Mouse (Mus musculus) midbrain, embryonic 13.5 days (tissue): ENCODE results near the gene Dennd4b. TPM values are rescaled to one million over a fixed set of nuclear protein-coding genes. Genes with fewer than 3 reads are reported as not detected.
"Not testable (repeated sequence)": the region's sequence is repeated elsewhere in the genome, so short reads cannot be mapped to it uniquely, and the experiment has no call there.

Source experiments
- ATAC-seq: fragments of 200-750 bp; cut with Nextera tagmentation; 2 replicates; pipeline ENCODE4 v1.8.0; 2017; ENCODE audit warnings: mild to moderate bottlenecking, moderate TSS enrichment, moderate library complexity
- H3K27ac ChIP-seq: fragments of 300-500 bp; sonication (generic); 2 replicates; pipeline ENCODE4 v1.5.1; 2015; ENCODE audit warnings: inconsistent platforms, mild to moderate bottlenecking, moderate library complexity
- H3K27me3 ChIP-seq: fragments of 300-500 bp; sonication (generic); 2 replicates; pipeline ENCODE4 v1.6.1; 2015; ENCODE audit warnings: mild to moderate bottlenecking, inconsistent platforms
- H3K36me3 ChIP-seq: fragments of 300-500 bp; sonication (generic); 2 replicates; pipeline ENCODE4 v1.6.1; 2015; ENCODE audit warnings: mild to moderate bottlenecking, inconsistent platforms
- H3K4me1 ChIP-seq: fragments of 300-500 bp; sonication (generic); replicated peaks from 2 replicates; pipeline ENCODE4 v1.6.1; 2015; ENCODE audit warnings: inconsistent platforms
- H3K4me2 ChIP-seq: fragments of 300-500 bp; sonication (generic); replicated peaks from 2 replicates; pipeline ENCODE4 v1.6.1; 2015; ENCODE audit warnings: moderate library complexity, mild to moderate bottlenecking, inconsistent platforms
- H3K4me3 ChIP-seq: fragments of 300-500 bp; sonication (generic); replicated peaks from 2 replicates; pipeline ENCODE4 v1.5.1; 2015; ENCODE audit warnings: mild to moderate bottlenecking, inconsistent platforms
- H3K9ac ChIP-seq: fragments of 300-500 bp; sonication (generic); replicated peaks from 2 replicates; pipeline ENCODE4 v1.6.1; 2015; ENCODE audit warnings: mild to moderate bottlenecking, inconsistent platforms
- H3K9me3 ChIP-seq: fragments of 300-500 bp; sonication (generic); 2 replicates; pipeline ENCODE4 v1.6.1; 2016; ENCODE audit warnings: mild to moderate bottlenecking, inconsistent platforms
- WGBS: fragments of 180-500 bp; shearing (Covaris S2); methylation state at CpG from one replicate; pipeline ENCODE4 v1.1.7; 2015; 5-methylcytosine and 5-hydroxymethylcytosine counted together
- polyA plus RNA-seq: library from polyadenylated mRNA; unstranded; fragments of >200 nt; fragmentation: Nextera tagmentation; extraction: Ambion mirVana; gene quantifications from 2 replicates; pipeline ENCODE4 v1.2.1, GENCODE M21; 2015

Gene Dennd4b
- polyA plus RNA-seq, 1 experiment from 2014 or later = 6.6 TPM

DNA sequence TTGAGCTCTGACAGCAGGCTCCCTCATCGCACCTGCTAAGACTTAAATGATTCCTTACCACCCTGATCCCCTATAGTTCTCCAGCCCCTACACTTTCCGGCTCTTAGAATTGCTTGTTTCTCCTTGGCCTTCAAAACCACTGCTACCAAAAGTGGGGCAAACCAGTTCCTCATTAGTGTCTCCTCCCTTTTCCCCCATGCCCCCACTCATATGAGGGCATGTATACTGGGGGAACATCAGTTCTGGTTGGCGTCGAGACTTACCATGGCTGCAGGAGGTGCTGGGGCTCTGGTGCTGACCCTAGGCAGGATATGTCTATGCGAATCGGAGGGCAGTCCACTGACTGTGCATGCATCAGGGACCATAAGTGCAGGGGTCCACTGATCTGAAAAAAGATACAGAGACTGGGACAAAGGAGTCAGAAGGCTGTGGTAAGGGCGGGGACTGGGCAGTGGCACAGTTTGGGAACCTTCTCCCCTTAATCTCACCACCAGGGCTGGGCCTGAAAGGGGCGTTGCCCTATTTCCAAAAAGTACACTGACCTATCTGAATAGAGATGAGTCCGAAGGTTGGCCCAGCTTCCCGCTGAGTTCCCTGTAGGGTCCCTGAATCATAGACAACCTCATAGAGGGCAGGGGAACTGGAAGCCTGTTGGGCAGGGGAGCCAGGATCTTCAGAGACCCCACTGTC, 23.2 kb upstream of the Dennd4b start:
- Histone ChIP-seq H3K27me3 (no peaks in the 10 kb centered on the region), H3K4me3 (no peak overlapping the region), H3K27ac (no peak overlapping the region), H3K4me1 (peaks cover 16% of the 10 kb centered on the region), H3K9me3 (no peaks in the 10 kb centered on the region), H3K36me3 (peaks cover 3% of the 10 kb centered on the region; the same call in 1 of the 2 replicates), H3K4me2 (no peak overlapping the region), H3K9ac (no peak overlapping the region)
- ATAC-seq = 0 out of 2 replicates have a peak, but pooled peaks have one; percentile 27
- WGBS = 88% methylated on average over 10 of the region's 10 CpGs

DNA sequence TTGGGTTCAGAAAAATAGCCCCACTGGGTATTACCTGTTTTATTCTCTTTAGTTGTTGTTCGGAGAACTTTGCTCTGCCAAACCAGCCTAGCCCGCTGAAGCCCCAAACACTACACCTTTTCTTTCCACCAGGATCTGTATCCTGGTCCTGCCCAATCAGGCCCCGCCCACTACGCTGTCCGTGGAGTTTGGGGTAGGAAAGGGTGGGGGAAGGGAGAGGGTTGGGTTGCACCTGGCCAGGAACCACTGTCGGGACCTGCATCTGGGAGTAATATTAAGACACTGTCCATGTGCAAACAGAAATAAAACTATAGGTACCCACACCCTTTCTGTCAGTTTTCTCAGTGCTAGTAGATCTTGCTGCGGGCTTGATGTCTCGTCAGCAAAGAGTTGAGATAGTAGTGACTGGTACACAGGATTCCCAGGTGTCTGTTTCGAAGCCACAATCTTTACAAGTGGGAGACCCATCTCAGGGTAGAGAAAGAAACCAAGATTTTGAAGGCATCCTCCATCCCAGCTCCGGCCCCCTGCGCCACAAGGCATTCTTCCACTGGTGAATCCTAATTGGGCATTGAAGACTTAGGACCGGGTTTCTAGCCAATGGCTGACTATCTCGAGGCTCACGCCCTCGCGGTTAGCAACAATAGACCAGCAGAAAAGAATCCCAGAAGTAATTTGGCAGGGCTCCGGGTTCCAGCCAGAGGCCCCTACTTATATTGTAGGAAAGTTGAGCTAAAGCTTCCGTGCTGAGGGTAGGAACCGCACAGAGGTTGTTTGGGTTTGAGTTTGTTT, 21.8 kb upstream of the Dennd4b start, which contains the start of gene Creb3l4:
Creb3l4 (minus strand) TSS at position 529 of the 792 bp plus-strand sequence.
- Histone ChIP-seq H3K9me3 (no peaks in the 10 kb centered on the region), H3K27me3 (no peaks in the 10 kb centered on the region), H3K36me3 (no peaks in the 10 kb centered on the region), H3K4me3 (peak within 1 kb of the TSS; percentile 40), H3K4me2 (peak within 1 kb of the TSS; percentile 71), H3K4me1 (peaks cover 19% of the 10 kb centered on the region), H3K27ac (0 out of 2 replicates have a peak within 1 kb of the TSS, but pooled peaks have one; percentile 30), H3K9ac (peak within 1 kb of the TSS; percentile 44)
- ATAC-seq = peak; percentile 61
- WGBS = 2% methylated on average over 19 of the region's 19 CpGs

- H3K4me3 ChIP-seq = no peak overlapping the region
- H3K27ac ChIP-seq = no peak overlapping the region
- H3K36me3 ChIP-seq = no peaks in the 10 kb centered on the region
- 76% methylated on average over 2 of the region's 2 CpGs for WGBS
- H3K4me1 ChIP-seq = peaks cover 32% of the 10 kb centered on the region
- no peaks in the 10 kb centered on the region for H3K9me3 ChIP-seq
- H3K27me3 ChIP-seq = no peaks in the 10 kb centered on the region
- no peak for ATAC-seq
- H3K4me2 ChIP-seq = no peak overlapping the region
- no peak overlapping the region for H3K9ac ChIP-seq
These were observed 19.6 kb upstream of the Dennd4b start for GRCm38 (mm10) chr3:90245406-90245805.

GRCm38 (mm10) chr3:90247630-90247959, 17.4 kb upstream of the Dennd4b start:
- ATAC-seq = no peak; the same call in 1 of the 2 replicates
- peak overlapping the region; percentile 52 for H3K9ac ChIP-seq
- peak overlapping the region; percentile 86 for H3K4me2 ChIP-seq
- H3K4me1 ChIP-seq = peaks cover 31% of the 10 kb centered on the region
- peak overlapping the region; percentile 70 for H3K4me3 ChIP-seq
- no peaks in the 10 kb centered on the region for H3K9me3 ChIP-seq
- 3% methylated on average over 3 of the region's 3 CpGs for WGBS
- H3K36me3 ChIP-seq = peaks cover 14% of the 10 kb centered on the region
- peak overlapping the region; percentile 89 for H3K27ac ChIP-seq
- no peaks in the 10 kb centered on the region for H3K27me3 ChIP-seq

DNA sequence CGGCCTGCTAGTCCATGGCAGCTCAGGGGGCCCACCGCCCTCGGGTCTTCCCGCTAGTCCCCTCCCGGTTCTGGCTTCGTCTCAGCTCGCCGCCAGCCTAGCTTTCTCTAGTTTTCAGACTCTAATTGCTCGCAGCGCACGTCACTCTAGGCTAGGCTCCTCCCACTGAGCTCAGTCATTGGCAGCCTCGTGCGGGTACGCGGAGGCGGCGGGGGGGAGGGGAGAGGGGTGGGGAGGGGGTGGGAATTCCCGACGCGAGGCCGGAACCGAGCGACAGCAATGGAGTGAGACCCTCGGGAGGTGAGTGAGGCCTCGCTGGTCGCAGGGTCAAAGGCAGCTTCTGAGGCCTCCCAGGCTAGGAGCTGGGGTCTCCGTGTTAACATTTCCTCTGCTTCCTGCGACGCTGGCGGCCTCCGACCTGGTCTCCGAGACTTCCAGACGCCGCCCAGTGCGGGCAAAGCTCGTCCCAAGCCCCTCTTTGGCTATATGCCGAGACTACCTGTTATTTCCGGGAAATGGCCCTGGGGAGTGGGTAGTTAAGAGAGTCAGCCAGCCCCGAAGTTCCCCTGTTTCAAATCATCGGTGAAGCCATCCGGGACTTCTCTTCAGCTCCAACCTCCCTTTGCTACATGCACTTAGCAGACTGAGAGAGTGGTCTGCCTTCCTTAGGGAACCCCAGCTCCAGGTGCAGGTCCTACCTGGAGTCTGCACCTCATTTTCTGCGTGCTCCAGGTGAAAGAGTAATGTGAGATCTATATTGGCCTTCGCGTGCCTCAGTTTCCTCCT, 16.8 kb upstream of the Dennd4b start, which contains the start of gene Slc39a1:
Slc39a1 (plus strand) TSS at position 213 of the 786 bp plus-strand sequence.
- peak; percentile 96 for ATAC-seq
- Histone ChIP-seq H3K9ac (peak within 1 kb of the TSS; percentile 84), H3K4me2 (peak within 1 kb of the TSS; percentile 86), H3K27me3 (no peaks in the 10 kb centered on the region), H3K4me3 (peak within 1 kb of the TSS; percentile 70), H3K27ac (peak within 1 kb of the TSS; percentile 89), H3K36me3 (peaks cover 14% of the 10 kb centered on the region), H3K9me3 (no peaks in the 10 kb centered on the region), H3K4me1 (peaks cover 26% of the 10 kb centered on the region)
- under 1% methylated on average over 44 of the region's 44 CpGs for WGBS

- Histone ChIP-seq H3K9ac (peak overlapping the region; percentile 84), H3K4me1 (peaks cover 20% of the 10 kb centered on the region), H3K4me3 (peak overlapping the region; percentile 70), H3K27ac (peak overlapping the region; percentile 89), H3K4me2 (peak overlapping the region; percentile 86), H3K36me3 (peaks cover 14% of the 10 kb centered on the region), H3K9me3 (no peaks in the 10 kb centered on the region), H3K27me3 (no peaks in the 10 kb centered on the region)
- 12% methylated on average over 10 of the region's 10 CpGs for WGBS
- no peak for ATAC-seq
These were observed 16.3 kb upstream of the Dennd4b start for GRCm38 (mm10) chr3:90248746-90249100.

DNA sequence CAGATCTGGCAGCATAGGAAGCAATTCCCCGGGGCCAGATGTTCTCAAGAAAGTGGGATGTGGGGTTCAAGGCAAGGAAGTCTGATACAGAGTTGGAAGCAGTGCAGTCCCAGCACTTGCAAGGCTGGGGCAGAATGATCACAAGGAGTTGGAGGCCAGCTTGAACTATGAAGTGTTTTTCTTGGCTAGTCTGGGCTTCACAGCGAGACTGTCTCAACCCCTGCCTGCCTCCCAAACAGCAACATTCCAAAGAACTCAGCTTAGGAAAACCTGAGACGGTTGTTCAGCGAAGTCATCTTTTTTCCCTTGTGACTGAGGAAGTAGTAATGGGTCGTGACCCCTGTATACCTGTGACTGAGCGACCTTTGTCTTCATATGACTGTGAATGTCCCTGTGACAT, 14.2 kb upstream of the Dennd4b start:
- peaks cover 28% of the 10 kb centered on the region for H3K4me1 ChIP-seq
- no peak overlapping the region for H3K9ac ChIP-seq
- no peak overlapping the region for H3K4me3 ChIP-seq
- peaks cover 14% of the 10 kb centered on the region for H3K36me3 ChIP-seq
- no peaks in the 10 kb centered on the region for H3K27me3 ChIP-seq
- H3K27ac ChIP-seq = no peak overlapping the region
- H3K4me2 ChIP-seq = no peak overlapping the region
- no peaks in the 10 kb centered on the region for H3K9me3 ChIP-seq
- 86% methylated on average over 6 of the region's 6 CpGs for WGBS
- ATAC-seq = no peak

- Histone ChIP-seq H3K4me1 (peaks cover 37% of the 10 kb centered on the region), H3K36me3 (peaks cover 14% of the 10 kb centered on the region)
- H3K4me3 ChIP-seq, ATAC-seq, H3K9ac ChIP-seq, H3K4me2 ChIP-seq, H3K9me3 ChIP-seq, H3K27me3 ChIP-seq, H3K27ac ChIP-seq: not testable (repeated sequence)
- WGBS = 92% methylated on average over 8 of the region's 12 CpGs
These were observed 13.2 kb upstream of the Dennd4b start for GRCm38 (mm10) chr3:90251731-90252226.

DNA sequence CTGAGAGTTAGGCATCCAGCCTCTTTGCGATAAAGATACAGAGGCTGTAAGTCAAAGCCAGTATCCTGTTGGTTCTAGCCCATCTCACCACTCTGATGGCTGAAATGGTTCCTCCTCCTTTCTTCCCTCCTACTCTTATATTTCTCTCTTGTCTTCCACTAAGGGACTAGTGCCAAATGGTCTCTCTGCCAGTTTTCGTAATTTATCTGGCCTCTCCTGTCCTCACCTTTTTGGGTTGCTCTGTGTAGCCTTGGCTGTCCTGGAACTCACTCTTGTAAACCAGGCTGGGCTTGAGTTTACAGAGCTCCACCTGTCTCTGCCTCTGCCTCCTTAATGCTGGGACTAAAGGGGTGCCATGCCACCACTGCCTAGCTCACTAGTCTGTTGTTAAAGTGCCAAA, 12.3 kb upstream of the Dennd4b start:
- 97% methylated on average over 2 of the region's 2 CpGs for WGBS

GRCm38 (mm10) chr3:90253174-90253573, 11.8 kb upstream of the Dennd4b start:
- not testable (repeated sequence) for H3K27ac ChIP-seq, H3K9me3 ChIP-seq, H3K9ac ChIP-seq, H3K27me3 ChIP-seq, ATAC-seq
- peaks cover 27% of the 10 kb centered on the region for H3K36me3 ChIP-seq
- H3K4me3 ChIP-seq = peak overlapping the region; percentile 87; the same call in 1 of the 2 replicates
- H3K4me2 ChIP-seq = peak overlapping the region; percentile 92
- WGBS = 81% methylated on average over 1 of the region's 1 CpGs
- peaks cover 33% of the 10 kb centered on the region for H3K4me1 ChIP-seq

More for the DNA sequence above, 12.3 kb upstream of the Dennd4b start:
- H3K36me3 ChIP-seq = peaks cover 22% of the 10 kb centered on the region
- peaks cover 34% of the 10 kb centered on the region for H3K4me1 ChIP-seq
- not testable (repeated sequence) for H3K9me3 ChIP-seq, H3K27me3 ChIP-seq, ATAC-seq, H3K4me2 ChIP-seq, H3K27ac ChIP-seq, H3K4me3 ChIP-seq, H3K9ac ChIP-seq

DNA sequence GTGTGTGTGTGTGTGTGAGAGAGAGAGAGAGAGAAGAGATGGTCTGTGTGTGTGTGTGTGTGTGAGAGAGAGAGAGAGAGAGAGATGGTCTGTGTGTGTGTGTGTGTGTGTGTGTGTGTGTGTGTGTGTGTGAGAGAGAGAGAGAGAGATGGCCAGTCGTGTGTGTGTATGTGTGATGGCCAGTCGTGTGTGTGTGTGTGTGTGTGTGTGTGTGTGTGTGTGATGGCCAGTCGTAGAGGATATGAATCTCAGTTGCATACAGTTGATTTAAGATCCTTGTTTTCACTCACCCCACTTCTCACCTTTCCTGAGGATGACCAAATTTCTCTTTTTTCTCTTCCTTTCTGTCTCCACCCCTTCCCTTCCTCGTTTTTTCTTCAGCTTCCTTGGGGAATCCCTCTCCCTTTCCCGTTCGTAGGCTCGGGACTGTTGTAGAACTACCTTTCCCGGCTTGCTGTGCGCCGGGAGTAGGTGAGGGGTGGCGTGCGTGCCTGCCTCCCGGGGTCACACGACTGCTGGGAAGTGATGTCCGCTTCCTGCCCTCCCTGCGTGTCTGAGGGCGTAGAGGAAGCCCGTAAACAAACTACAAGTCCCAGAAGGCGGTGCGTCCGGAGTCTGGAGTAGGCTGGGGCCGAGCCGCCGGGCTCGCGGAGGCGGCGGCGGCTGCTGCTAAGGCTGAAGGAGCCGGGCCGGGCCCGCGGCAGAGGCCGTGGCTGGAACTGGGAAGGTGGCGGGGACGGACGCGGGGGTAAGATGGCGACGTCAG, 11.1 kb upstream of the Dennd4b start, which contains the start of gene Crtc2:
Crtc2 (plus strand) TSS at position 511 of the 766 bp plus-strand sequence.
- 1% methylated on average over 40 of the region's 40 CpGs for WGBS
- Histone ChIP-seq H3K9me3 (no peaks in the 10 kb centered on the region), H3K4me2 (peak within 1 kb of the TSS; percentile 92), H3K4me1 (peaks cover 28% of the 10 kb centered on the region), H3K4me3 (peak within 1 kb of the TSS; percentile 87), H3K27ac (peak within 1 kb of the TSS; percentile 83), H3K27me3 (no peaks in the 10 kb centered on the region), H3K9ac (peak within 1 kb of the TSS; percentile 81), H3K36me3 (peaks cover 33% of the 10 kb centered on the region)
- peak; percentile 99 for ATAC-seq
